8 mouse cellular contexts compared by ENCODE assay signal in genomic region chr2:35539276-35539972, GRCm38 (mm10). TPM values are rescaled to one million over a fixed set of nuclear protein-coding genes. Genes with fewer than 3 reads are reported as not detected.
DNase-seq lines count a peak whose midpoint lies in the region; ATAC-seq and TF ChIP-seq lines count a peak whose summit lies in the region.

No protein-coding gene starts in this region.

- H3K4me1 ChIP-seq in embryonic facial prominence, embryonic 12.5 days = peaks cover 3% of the 10 kb centered on the region; the same call in 1 of the 2 replicates
- no peaks in the 10 kb centered on the region for H3K4me1 ChIP-seq in kidney, embryonic 14.5 days (ENCODE audit: control insufficient read depth, insufficient read depth, low read length)
- H3K4me1 ChIP-seq in limb, embryonic 14.5 days (ENCODE audit: control insufficient read depth, insufficient read depth, low read length) = peaks cover 3% of the 10 kb centered on the region; the same call in 1 of the 2 replicates

- peak overlapping the region; percentile 22; the same call in 1 of the 2 replicates for H3K4me2 ChIP-seq in embryonic facial prominence, embryonic 12.5 days (replicated peaks)
- H3K4me2 ChIP-seq in kidney, embryonic 14.5 days (replicated peaks; ENCODE audit: low read depth, low read length) = no peak overlapping the region
- peak overlapping the region; percentile 22; the same call in 1 of the 2 replicates for H3K4me2 ChIP-seq in limb, embryonic 14.5 days (replicated peaks; ENCODE audit: low read depth, low read length, severe bottlenecking)

- peak; percentile 93 for DNase-seq in 3T3-L1 (ENCODE audit: low read depth, low spot score)
- peak; percentile 88 for DNase-seq in adrenal gland, postnatal 25 days
- DNase-seq in heart, adult 8-10 months (ENCODE audit: low spot score) = peak; percentile 85
- peak; percentile 55 for DNase-seq in limb, embryonic 14.5 days (ENCODE audit: low spot score)
- DNase-seq in naive thymus-derived CD4-positive, alpha-beta T cell, adult 2 months (ENCODE audit: low read depth) = peak; percentile 85
- peak; percentile 86 for DNase-seq in splenic B cell, adult 2 months (ENCODE audit: low read depth, low spot score)

- H3K9me3 ChIP-seq in embryonic facial prominence, embryonic 12.5 days = no peaks in the 10 kb centered on the region
- no peaks in the 10 kb centered on the region for H3K9me3 ChIP-seq in kidney, embryonic 14.5 days (ENCODE audit: control insufficient read depth, low read length)
- H3K9me3 ChIP-seq in limb, embryonic 14.5 days (ENCODE audit: control insufficient read depth, low read length) = no peaks in the 10 kb centered on the region

- H3K4me3 ChIP-seq in embryonic facial prominence, embryonic 12.5 days = no peak overlapping the region
- no peak overlapping the region for H3K4me3 ChIP-seq in kidney, embryonic 14.5 days (ENCODE audit: low read length)
- H3K4me3 ChIP-seq in limb, embryonic 14.5 days (replicated peaks; ENCODE audit: low read length) = no peak overlapping the region

- H3K36me3 ChIP-seq in embryonic facial prominence, embryonic 12.5 days = no peaks in the 10 kb centered on the region
- no peaks in the 10 kb centered on the region for H3K36me3 ChIP-seq in kidney, embryonic 14.5 days (ENCODE audit: control insufficient read depth, insufficient read depth, low read length)
- H3K36me3 ChIP-seq in limb, embryonic 14.5 days (ENCODE audit: control insufficient read depth, insufficient read depth, low read length) = no peaks in the 10 kb centered on the region
- no peaks in the 10 kb centered on the region for H3K36me3 ChIP-seq in splenic B cell, adult 2 months (ENCODE audit: control insufficient read depth, insufficient read depth, low read length, poor library complexity, severe bottlenecking)

- H3K27ac ChIP-seq in embryonic facial prominence, embryonic 12.5 days = no peak overlapping the region
- H3K27ac ChIP-seq in kidney, embryonic 14.5 days (ENCODE audit: low read depth, low read length) = no peak overlapping the region
- H3K27ac ChIP-seq in limb, embryonic 14.5 days (replicated peaks; ENCODE audit: low read depth, low read length) = no peak overlapping the region

- H3K9ac ChIP-seq in embryonic facial prominence, embryonic 12.5 days = no peak overlapping the region
- no peak overlapping the region for H3K9ac ChIP-seq in kidney, embryonic 14.5 days (ENCODE audit: low read depth, low read length)
- H3K9ac ChIP-seq in limb, embryonic 14.5 days (ENCODE audit: low read depth, low read length, severe bottlenecking) = no peak overlapping the region

- 5% methylated on average over 13 of the region's 13 CpGs for whole genome bisulfite sequencing in embryonic facial prominence, embryonic 12.5 days
- WGBS in kidney, embryonic 14.5 days = 7% methylated on average over 13 of the region's 13 CpGs
- WGBS in limb, embryonic 14.5 days = 7% methylated on average over 13 of the region's 13 CpGs

- TF ChIP-seq POLR2A in limb, embryonic 14.5 days (IDR thresholded peaks at IDR 0.05; ENCODE audit: borderline replicate concordance, extremely low read depth, insufficient read depth, insufficient read length) = no peak

- ATAC-seq in embryonic facial prominence, embryonic 12.5 days (ENCODE audit: insufficient number of reproducible peaks, insufficient read depth, low FRiP score, low TSS enrichment) = no peak
- ATAC-seq in kidney, embryonic 14.5 days (ENCODE audit: low FRiP score, low TSS enrichment) = peak; percentile 74
- ATAC-seq in limb, embryonic 14.5 days (ENCODE audit: low FRiP score, low read depth) = peak; percentile 65

- H3K27me3 ChIP-seq in embryonic facial prominence, embryonic 12.5 days = no peaks in the 10 kb centered on the region
- no peaks in the 10 kb centered on the region for H3K27me3 ChIP-seq in kidney, embryonic 14.5 days (ENCODE audit: control insufficient read depth, insufficient read depth, low read length)
- H3K27me3 ChIP-seq in limb, embryonic 14.5 days (ENCODE audit: control insufficient read depth, insufficient read depth, low read length) = no peaks in the 10 kb centered on the region
- no peaks in the 10 kb centered on the region for H3K27me3 ChIP-seq in splenic B cell, adult 2 months (ENCODE audit: control insufficient read depth, insufficient read depth, low read length, poor library complexity, severe bottlenecking)

RNA-seq across cellular contexts. Expression of gene Dab2ip, which starts 18.6 kb away (rescaled TPM):
- 96.1 and 137 TPM in 2 replicates for total RNA-seq in adrenal gland, postnatal 25 days (2021)
- 61.0 and 73.7 TPM in 2 replicates for polyA plus RNA-seq in embryonic facial prominence, embryonic 12.5 days (2016; fragmentation: Nextera tagmentation; extraction: Ambion mirVana)
- total RNA-seq in heart, adult 8-10 months (2022) = 10 to 100 TPM; 41.4 to 47.5 (median 46.5) TPM
- 36.0 and 42.4 TPM in 2 replicates for polyA plus RNA-seq in kidney, embryonic 14.5 days (2014; fragmentation: Nextera tagmentation; extraction: Ambion mirVana)
- 69.8 and 89.3 TPM in 2 replicates for polyA plus RNA-seq in limb, embryonic 14.5 days (2012; rRNA removed)
- polyA plus RNA-seq in limb, embryonic 14.5 days (2014; fragmentation: Nextera tagmentation; extraction: Ambion mirVana) = 62.2 and 69.8 TPM in 2 replicates
